Mouse (Mus musculus) midbrain, embryonic 13.5 days (tissue): ENCODE data around the gene Auh. TPM values are rescaled to one million over a fixed set of nuclear protein-coding genes. Genes with fewer than 3 reads are reported as not detected.

Experiments used
- ATAC-seq: fragments of 200-750 bp; cut with Nextera tagmentation; 2 replicates; pipeline ENCODE4 v1.8.0; 2017; ENCODE audit warnings: mild to moderate bottlenecking, moderate TSS enrichment, moderate library complexity
- H3K27ac ChIP-seq: fragments of 300-500 bp; sonication (generic); 2 replicates; pipeline ENCODE4 v1.5.1; 2015; ENCODE audit warnings: inconsistent platforms, mild to moderate bottlenecking, moderate library complexity
- H3K27me3 ChIP-seq: fragments of 300-500 bp; sonication (generic); 2 replicates; pipeline ENCODE4 v1.6.1; 2015; ENCODE audit warnings: mild to moderate bottlenecking, inconsistent platforms
- H3K36me3 ChIP-seq: fragments of 300-500 bp; sonication (generic); 2 replicates; pipeline ENCODE4 v1.6.1; 2015; ENCODE audit warnings: mild to moderate bottlenecking, inconsistent platforms
- H3K4me1 ChIP-seq: fragments of 300-500 bp; sonication (generic); replicated peaks from 2 replicates; pipeline ENCODE4 v1.6.1; 2015; ENCODE audit warnings: inconsistent platforms
- H3K4me2 ChIP-seq: fragments of 300-500 bp; sonication (generic); replicated peaks from 2 replicates; pipeline ENCODE4 v1.6.1; 2015; ENCODE audit warnings: moderate library complexity, mild to moderate bottlenecking, inconsistent platforms
- H3K4me3 ChIP-seq: fragments of 300-500 bp; sonication (generic); replicated peaks from 2 replicates; pipeline ENCODE4 v1.5.1; 2015; ENCODE audit warnings: mild to moderate bottlenecking, inconsistent platforms
- H3K9ac ChIP-seq: fragments of 300-500 bp; sonication (generic); replicated peaks from 2 replicates; pipeline ENCODE4 v1.6.1; 2015; ENCODE audit warnings: mild to moderate bottlenecking, inconsistent platforms
- H3K9me3 ChIP-seq: fragments of 300-500 bp; sonication (generic); 2 replicates; pipeline ENCODE4 v1.6.1; 2016; ENCODE audit warnings: mild to moderate bottlenecking, inconsistent platforms
- WGBS: fragments of 180-500 bp; shearing (Covaris S2); methylation state at CpG from one replicate; pipeline ENCODE4 v1.1.7; 2015; 5-methylcytosine and 5-hydroxymethylcytosine counted together
- polyA plus RNA-seq: library from polyadenylated mRNA; unstranded; fragments of >200 nt; fragmentation: Nextera tagmentation; extraction: Ambion mirVana; gene quantifications from 2 replicates; pipeline ENCODE4 v1.2.1, GENCODE M21; 2015

The Auh gene
- polyA plus RNA-seq, 1 experiment from 2014 or later = 58.4 TPM

DNA sequence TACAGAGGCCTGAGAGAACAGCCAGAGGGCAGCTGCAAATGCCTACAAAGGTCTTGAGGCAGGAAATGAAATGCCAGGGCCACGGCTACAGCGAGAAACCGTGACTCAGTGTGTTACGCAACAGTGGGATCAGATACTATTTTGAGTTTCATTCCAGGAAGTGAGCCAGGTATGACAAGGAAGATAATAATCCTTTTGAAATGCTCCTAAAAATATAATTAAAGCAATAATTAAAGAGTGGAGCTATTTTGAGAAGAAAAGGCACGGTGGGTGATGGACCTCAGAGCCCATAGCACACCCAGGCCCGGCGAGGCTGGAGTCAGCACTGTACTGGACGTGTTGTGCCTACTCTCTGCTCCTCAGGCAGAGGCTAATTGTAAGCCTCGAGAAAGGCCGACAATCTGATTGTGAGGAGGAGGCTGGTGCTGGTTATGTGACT, 37.4 kb downstream of the Auh start:
- H3K27ac ChIP-seq = no peak overlapping the region
- ATAC-seq = no peak
- 81% methylated on average over 10 of the region's 10 CpGs for WGBS
- H3K4me2 ChIP-seq = no peak overlapping the region
- no peaks in the 10 kb centered on the region for H3K9me3 ChIP-seq
- H3K4me1 ChIP-seq = no peaks in the 10 kb centered on the region
- peaks cover 10% of the 10 kb centered on the region for H3K36me3 ChIP-seq
- H3K27me3 ChIP-seq = no peaks in the 10 kb centered on the region
- H3K9ac ChIP-seq = no peak overlapping the region
- no peak overlapping the region for H3K4me3 ChIP-seq

- ATAC-seq = no peak
- WGBS = 79% methylated on average over 9 of the region's 9 CpGs
Measured at GRCm38 (mm10) chr13:52890313-52890712, 39.2 kb downstream of the Auh start.

DNA sequence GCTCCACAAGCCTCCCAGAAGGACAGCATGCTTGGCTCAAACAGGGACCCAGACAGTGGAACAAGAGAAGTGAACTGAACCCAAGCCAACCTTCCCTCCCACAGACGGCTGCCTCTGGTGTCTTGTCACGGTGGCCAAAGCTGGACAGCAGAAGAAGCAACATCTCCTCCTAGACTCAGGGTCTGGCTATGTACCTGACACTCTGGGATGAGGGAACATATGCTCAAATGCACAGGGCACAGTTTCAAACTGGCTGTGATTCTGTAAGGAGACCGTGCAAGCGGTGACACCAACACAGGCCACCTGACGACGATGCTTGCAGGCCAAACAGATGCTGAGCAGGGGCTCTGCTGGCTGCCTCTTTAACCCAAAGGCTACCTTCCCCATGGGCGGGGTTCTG, 42.7 kb downstream of the Auh start:
- no peak overlapping the region for H3K4me2 ChIP-seq
- 85% methylated on average over 7 of the region's 7 CpGs for WGBS
- no peaks in the 10 kb centered on the region for H3K9me3 ChIP-seq
- no peak for ATAC-seq
- no peak overlapping the region for H3K27ac ChIP-seq
- no peaks in the 10 kb centered on the region for H3K36me3 ChIP-seq
- no peaks in the 10 kb centered on the region for H3K27me3 ChIP-seq
- 0 out of 2 replicates have a peak, but pooled peaks cover 3% of the 10 kb centered on the region for H3K4me1 ChIP-seq
- H3K4me3 ChIP-seq = no peak overlapping the region
- H3K9ac ChIP-seq = no peak overlapping the region

More at GRCm38 (mm10) chr13:52890313-52890712, 39.2 kb downstream of the Auh start:
- Histone ChIP-seq H3K27me3 (no peaks in the 10 kb centered on the region), H3K9ac (no peak overlapping the region), H3K4me3 (no peak overlapping the region), H3K9me3 (no peaks in the 10 kb centered on the region), H3K4me1 (no peaks in the 10 kb centered on the region), H3K4me2 (no peak overlapping the region), H3K36me3 (no peaks in the 10 kb centered on the region), H3K27ac (no peak overlapping the region)

DNA sequence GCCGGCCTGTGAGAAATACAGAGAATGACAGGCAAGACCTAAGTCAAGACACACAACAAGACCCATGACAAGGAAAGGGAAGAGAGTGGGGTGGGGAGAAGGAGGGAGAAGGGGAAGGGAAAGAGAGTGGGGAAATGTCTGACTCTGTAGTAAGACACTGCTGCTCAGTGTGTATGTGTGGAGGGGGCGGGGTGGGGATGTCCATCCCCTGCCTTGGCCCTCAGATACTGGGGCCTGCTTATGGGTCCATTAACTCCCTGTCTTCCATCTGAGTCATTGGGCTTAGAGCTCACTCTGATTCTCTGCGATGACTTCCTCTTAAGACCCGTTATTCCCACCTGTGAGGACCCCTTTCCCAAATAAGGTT, 45.5 kb downstream of the Auh start:
- H3K9ac ChIP-seq = no peak overlapping the region; the same call in 1 of the 2 replicates
- WGBS = 88% methylated on average over 3 of the region's 4 CpGs
- no peaks in the 10 kb centered on the region for H3K9me3 ChIP-seq
- H3K27ac ChIP-seq = no peak overlapping the region
- H3K4me3 ChIP-seq = no peak overlapping the region
- H3K4me1 ChIP-seq = peaks cover 22% of the 10 kb centered on the region
- H3K36me3 ChIP-seq = no peaks in the 10 kb centered on the region
- no peaks in the 10 kb centered on the region for H3K27me3 ChIP-seq
- no peak for ATAC-seq
- H3K4me2 ChIP-seq = no peak overlapping the region

- no peak overlapping the region for H3K4me2 ChIP-seq
- H3K4me3 ChIP-seq = no peak overlapping the region
- no peak overlapping the region for H3K27ac ChIP-seq
- peaks cover 26% of the 10 kb centered on the region for H3K4me1 ChIP-seq
- H3K9me3 ChIP-seq = no peaks in the 10 kb centered on the region
- H3K27me3 ChIP-seq = no peaks in the 10 kb centered on the region
- no peaks in the 10 kb centered on the region for H3K36me3 ChIP-seq
- 0 out of 2 replicates have a peak overlapping the region, but pooled peaks have one; percentile 33 for H3K9ac ChIP-seq
- no peak for ATAC-seq
- 73% methylated on average over 18 of the region's 19 CpGs for WGBS
Measured at GRCm38 (mm10) chr13:52883084-52883959, 46.2 kb downstream of the Auh start.

GRCm38 (mm10) chr13:52880386-52880785, 49.1 kb downstream of the Auh start:
- H3K9me3 ChIP-seq = no peaks in the 10 kb centered on the region
- no peak overlapping the region for H3K4me3 ChIP-seq
- 30% methylated on average over 5 of the region's 5 CpGs for WGBS
- ATAC-seq = peak; percentile 55
- no peak overlapping the region for H3K4me2 ChIP-seq
- H3K4me1 ChIP-seq = peaks cover 26% of the 10 kb centered on the region
- no peaks in the 10 kb centered on the region for H3K27me3 ChIP-seq
- H3K36me3 ChIP-seq = no peaks in the 10 kb centered on the region
- peak overlapping the region; percentile 11; the same call in 1 of the 2 replicates for H3K27ac ChIP-seq
- no peak overlapping the region for H3K9ac ChIP-seq

GRCm38 (mm10) chr13:52879918-52880317, 49.6 kb downstream of the Auh start:
- Histone ChIP-seq H3K9me3 (no peaks in the 10 kb centered on the region), H3K4me3 (no peak overlapping the region), H3K9ac (peak overlapping the region; percentile 51; the same call in 1 of the 2 replicates), H3K4me1 (peaks cover 26% of the 10 kb centered on the region), H3K27ac (peak overlapping the region; percentile 11; the same call in 1 of the 2 replicates), H3K4me2 (0 out of 2 replicates have a peak overlapping the region, but pooled peaks have one; percentile 9), H3K36me3 (no peaks in the 10 kb centered on the region), H3K27me3 (no peaks in the 10 kb centered on the region)
- 19% methylated on average over 12 of the region's 12 CpGs for WGBS
- peak; percentile 70 for ATAC-seq

- Histone ChIP-seq H3K36me3 (no peaks in the 10 kb centered on the region), H3K9me3 (no peaks in the 10 kb centered on the region), H3K9ac (no peak overlapping the region), H3K4me2 (no peak overlapping the region), H3K4me1 (peaks cover 26% of the 10 kb centered on the region), H3K4me3 (no peak overlapping the region), H3K27ac (no peak overlapping the region), H3K27me3 (no peaks in the 10 kb centered on the region)
- 0 out of 2 replicates have a peak, but pooled peaks have one; percentile 18 for ATAC-seq
- 81% methylated on average over 9 of the region's 9 CpGs for WGBS
Measured at GRCm38 (mm10) chr13:52879291-52879690, 50.2 kb downstream of the Auh start.

- no peak overlapping the region for H3K4me3 ChIP-seq
- no peak overlapping the region; the same call in 1 of the 2 replicates for H3K9ac ChIP-seq
- no peaks in the 10 kb centered on the region for H3K27me3 ChIP-seq
- peaks cover 24% of the 10 kb centered on the region for H3K4me1 ChIP-seq
- no peaks in the 10 kb centered on the region for H3K36me3 ChIP-seq
- no peak overlapping the region for H3K4me2 ChIP-seq
- no peak for ATAC-seq
- WGBS = 55% methylated on average over 7 of the region's 7 CpGs
- H3K9me3 ChIP-seq = no peaks in the 10 kb centered on the region
- H3K27ac ChIP-seq = no peak overlapping the region; the same call in 1 of the 2 replicates
Measured at GRCm38 (mm10) chr13:52878823-52879222, 50.7 kb downstream of the Auh start.

GRCm38 (mm10) chr13:52875541-52876325, 53.7 kb downstream of the Auh start:
- Histone ChIP-seq H3K36me3 (no peaks in the 10 kb centered on the region), H3K9me3 (no peaks in the 10 kb centered on the region), H3K4me3 (no peak overlapping the region), H3K4me2 (no peak overlapping the region), H3K9ac (no peak overlapping the region), H3K27ac (peak overlapping the region; percentile 8; the same call in 1 of the 2 replicates), H3K4me1 (peaks cover 21% of the 10 kb centered on the region), H3K27me3 (no peaks in the 10 kb centered on the region)
- 77% methylated on average over 25 of the region's 25 CpGs for WGBS
- ATAC-seq = peak; percentile 63

- Histone ChIP-seq H3K4me1 (peaks cover 15% of the 10 kb centered on the region), H3K4me2 (no peak overlapping the region), H3K36me3 (no peaks in the 10 kb centered on the region), H3K27me3 (no peaks in the 10 kb centered on the region), H3K9ac (no peak overlapping the region), H3K27ac (0 out of 2 replicates have a peak overlapping the region, but pooled peaks have one; percentile 8), H3K9me3 (no peaks in the 10 kb centered on the region), H3K4me3 (no peak overlapping the region)
- 76% methylated on average over 6 of the region's 6 CpGs for WGBS
- ATAC-seq = no peak
Measured at GRCm38 (mm10) chr13:52875089-52875488, 54.4 kb downstream of the Auh start.

GRCm38 (mm10) chr13:52874338-52874737, 55.1 kb downstream of the Auh start:
- no peak for ATAC-seq
- peaks cover 7% of the 10 kb centered on the region; the same call in 1 of the 2 replicates for H3K4me1 ChIP-seq
- H3K9me3 ChIP-seq = no peaks in the 10 kb centered on the region
- H3K9ac ChIP-seq = no peak overlapping the region
- H3K4me2 ChIP-seq = no peak overlapping the region
- no peaks in the 10 kb centered on the region for H3K27me3 ChIP-seq
- H3K27ac ChIP-seq = no peak overlapping the region
- no peaks in the 10 kb centered on the region for H3K36me3 ChIP-seq
- 93% methylated on average over 6 of the region's 6 CpGs for WGBS
- no peak overlapping the region for H3K4me3 ChIP-seq
